Mouse (Mus musculus) gastrocnemius, postnatal 25 days (tissue): ENCODE results near the gene Gstp1. TPM values are rescaled to one million over a fixed set of nuclear protein-coding genes. Genes with fewer than 3 reads are reported as not detected.
"Not testable (repeated sequence)": the region's sequence is repeated elsewhere in the genome, so short reads cannot be mapped to it uniquely, and the experiment has no call there.

Experiments
- DNase-seq: peaks from one replicate; pipeline ENCODE4 v3.0.0; 2022
- long read RNA-seq, 2 experiments: library from polyadenylated mRNA; stranded (forward); transcript quantifications; one replicate each; pipeline ENCODE4 v2.0.0; 2021
- total RNA-seq, 2 experiments: library from RNA; stranded (reverse); gene quantifications; 1 replicate in 1 of 2; 2 replicates in 1 of 2; pipeline ENCODE4 v1.2.3; 2021

Gene Gstp1
- total RNA-seq = 100 to 1,000 TPM; 344 to 356 TPM
- long read RNA-seq, experiment 1, transcript Gstp1-201 (7 exons, 821 nt) = major isoform, 490 of 523 reads
- long read RNA-seq, experiment 1, partial matches to known transcripts = 18 of 523 reads
- long read RNA-seq, experiment 1, other reads (novel, unspliced or antisense) = 7 of 523 reads
- long read RNA-seq, experiment 2, transcript Gstp1-201 (7 exons, 821 nt) = major isoform, 408 of 415 reads
- long read RNA-seq, experiment 2, partial matches to known transcripts = 3 of 415 reads
- long read RNA-seq, experiment 2, other reads (novel, unspliced or antisense) = 4 of 415 reads

DNA sequence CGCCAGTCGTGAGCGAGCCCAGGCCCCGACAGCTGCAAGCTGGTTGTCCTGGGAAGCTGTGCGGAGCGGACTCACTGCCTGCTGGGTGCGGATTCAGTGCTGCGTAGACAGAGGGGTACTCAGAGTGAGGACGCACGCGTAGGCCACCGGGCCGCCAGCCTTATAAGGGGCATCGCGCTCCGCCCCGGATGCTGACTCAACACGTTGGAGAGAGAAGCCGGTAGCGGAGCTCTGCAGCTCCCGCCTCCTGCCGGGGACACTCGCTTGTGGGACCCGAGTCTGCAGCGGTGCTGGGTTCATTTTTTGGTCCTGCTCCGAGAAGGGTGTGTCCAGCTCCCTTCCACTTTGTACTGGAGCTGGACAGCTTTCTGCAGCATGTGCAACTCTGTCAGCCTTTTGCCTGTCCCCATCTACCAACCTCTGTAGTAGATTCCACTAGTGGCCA is at the start of gene Gstp1:
Gene Gstp1, minus strand, starts transcription at position 198 of the 445 bp plus-strand sequence.
- DNase-seq = peak; percentile 88

DNA sequence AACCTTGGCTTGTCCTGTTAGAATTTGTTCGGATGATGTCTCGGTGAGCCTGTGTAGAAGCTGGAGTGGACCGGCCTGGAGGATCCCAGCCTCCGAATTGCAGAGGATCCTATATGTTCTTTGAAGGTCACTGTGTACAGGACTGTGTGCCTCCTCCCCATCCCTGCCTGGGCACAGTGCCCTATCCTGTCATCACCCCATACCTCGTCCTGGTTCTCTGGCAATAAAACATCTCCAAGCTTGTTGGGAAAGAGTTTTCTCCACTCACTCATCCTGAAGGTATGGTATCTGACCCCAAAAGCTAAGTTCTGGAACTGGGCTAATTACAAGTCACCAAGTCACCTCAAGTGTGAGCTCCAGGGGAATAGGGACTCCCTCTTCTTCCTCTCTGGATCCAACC is 49.3 kb upstream of the Gstp1 start:
- no peak for DNase-seq

DNA sequence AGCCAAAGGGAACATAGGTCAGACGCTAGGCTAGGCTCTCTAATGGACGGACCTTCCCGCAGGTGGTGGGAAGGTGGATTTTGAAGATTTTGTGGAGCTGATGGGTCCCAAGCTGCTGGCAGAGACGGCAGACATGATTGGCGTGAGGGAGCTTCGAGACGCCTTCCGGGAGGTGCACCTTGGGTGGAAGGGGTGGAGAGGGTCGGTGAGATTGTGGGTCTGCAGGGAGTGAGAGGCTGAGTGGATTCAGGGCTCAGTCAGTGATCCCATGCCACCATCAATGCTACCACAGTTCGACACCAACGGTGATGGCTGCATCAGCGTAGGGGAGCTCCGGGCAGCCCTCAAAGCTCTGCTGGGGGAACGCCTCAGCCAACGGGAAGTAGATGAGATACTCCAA is 48.4 kb upstream of the Gstp1 start:
- no peak for DNase-seq

DNA sequence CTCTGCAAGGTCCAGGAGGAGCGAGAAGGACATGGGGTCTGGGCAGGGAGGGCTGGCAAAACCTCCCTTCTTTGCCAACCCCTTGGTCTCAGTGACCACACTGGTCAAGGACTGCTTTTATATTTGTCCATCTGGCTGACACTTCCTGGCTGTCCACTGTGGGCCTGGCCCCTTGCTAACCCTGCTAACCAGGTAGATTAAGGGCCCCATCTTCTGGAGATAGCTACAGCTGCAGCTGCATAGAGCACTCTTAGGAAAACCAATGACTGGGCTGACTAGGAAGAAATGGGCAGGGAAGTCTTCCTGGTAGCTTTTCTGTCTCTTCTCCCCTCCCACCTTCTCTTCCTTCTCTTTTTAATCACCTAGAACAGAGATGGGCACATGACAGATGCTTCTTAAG is 47.2 kb upstream of the Gstp1 start:
- DNase-seq = no peak

DNA sequence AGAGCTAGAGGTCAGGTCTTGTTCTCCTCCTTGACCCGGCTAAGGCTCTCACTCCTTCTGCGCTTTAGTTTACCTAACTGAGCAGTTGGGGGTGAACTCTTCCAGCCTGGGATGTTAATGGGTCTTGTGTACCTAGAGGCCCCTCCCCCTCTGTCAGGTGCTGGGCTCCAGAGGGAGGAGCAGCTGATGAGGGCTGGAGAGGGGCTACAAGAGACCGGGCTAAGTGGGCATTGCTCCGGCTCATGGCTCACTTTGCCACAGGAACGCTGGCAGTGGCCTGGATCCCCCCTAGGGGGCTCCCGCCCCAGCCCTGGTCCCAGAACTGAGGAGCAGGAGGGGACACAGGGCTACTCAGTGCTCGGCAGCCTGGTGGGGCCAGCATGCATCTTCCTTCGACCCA is 46.0 kb upstream of the Gstp1 start:
- DNase-seq = no peak

DNA sequence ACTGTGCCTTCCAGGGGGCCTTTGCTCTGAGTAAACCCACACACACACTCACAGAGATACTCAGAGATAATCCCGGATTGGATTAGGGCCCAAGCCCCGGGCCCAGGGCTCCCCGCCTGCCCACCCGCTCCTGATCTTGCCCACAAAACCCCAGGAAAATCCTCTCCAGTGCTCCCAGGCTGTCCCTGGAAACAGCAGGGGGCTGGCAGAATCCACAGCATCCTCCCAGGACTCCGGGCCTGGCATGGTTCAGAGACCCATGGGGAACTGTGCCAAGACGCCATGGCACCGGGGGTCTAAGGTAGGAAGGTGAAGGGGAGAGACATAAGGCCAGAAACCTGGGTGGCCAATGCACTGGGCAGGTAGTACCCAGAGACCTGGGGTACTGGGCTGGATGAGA is 45.5 kb upstream of the Gstp1 start:
- DNase-seq = no peak

DNA sequence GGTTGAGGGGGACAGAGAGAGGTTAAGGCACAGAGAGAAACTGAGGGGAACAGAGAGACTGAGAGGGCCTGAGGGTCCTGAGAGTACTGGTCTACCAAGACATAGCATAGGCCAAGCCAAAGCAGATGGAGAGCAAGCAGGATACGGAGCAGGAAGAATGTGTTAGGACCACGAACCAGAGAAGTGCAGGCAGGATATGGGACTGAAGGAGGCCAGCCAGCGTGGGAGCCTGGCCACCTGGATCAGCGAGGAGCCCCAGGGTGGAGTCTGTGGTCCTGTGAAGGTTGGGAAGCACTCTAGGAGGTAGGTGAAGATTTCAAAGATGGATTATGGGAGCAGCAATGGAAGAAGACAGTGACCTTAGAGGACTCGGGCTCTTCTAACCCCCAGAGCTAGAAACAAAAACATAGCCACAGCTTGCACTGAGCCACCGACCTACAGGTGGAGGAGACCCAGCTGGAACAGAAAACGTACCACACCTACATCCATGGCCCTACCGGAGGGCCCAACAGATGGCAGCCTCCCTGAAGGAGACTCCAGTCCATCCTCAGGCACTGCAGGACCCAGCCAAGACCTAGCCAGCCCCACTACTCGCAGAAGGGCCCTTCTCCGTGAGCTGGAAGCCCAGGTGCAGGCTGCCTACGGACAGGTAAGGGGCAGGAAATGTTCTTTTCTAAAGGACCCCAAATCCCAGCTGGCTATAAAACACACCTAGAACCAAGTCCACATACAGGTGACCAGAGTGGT is 44.6 kb upstream of the Gstp1 start:
- no peak for DNase-seq

DNA sequence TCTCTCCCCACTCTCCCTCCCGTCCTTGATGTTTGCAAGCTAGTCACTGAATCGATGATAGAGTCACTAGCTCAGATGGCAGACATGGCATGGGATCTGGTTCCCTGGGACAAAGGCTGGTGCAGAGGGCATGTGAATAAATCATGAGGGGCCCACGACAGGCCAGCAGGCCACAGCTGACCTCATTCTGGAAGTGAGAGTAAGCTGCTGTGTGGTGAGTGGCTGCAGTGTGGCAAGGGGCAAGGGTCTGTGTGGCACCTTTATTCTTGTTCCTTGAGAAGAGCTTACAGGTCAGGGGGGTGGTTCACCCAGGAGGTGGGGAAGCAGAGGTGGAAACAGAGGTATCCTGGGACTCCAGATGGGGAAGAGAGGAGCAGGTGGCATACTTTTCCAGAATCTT is 43.6 kb upstream of the Gstp1 start, which contains the start of gene Cabp2:
Gene Cabp2, plus strand, starts transcription at position 185 of the 400 bp plus-strand sequence.
- DNase-seq = no peak

DNA sequence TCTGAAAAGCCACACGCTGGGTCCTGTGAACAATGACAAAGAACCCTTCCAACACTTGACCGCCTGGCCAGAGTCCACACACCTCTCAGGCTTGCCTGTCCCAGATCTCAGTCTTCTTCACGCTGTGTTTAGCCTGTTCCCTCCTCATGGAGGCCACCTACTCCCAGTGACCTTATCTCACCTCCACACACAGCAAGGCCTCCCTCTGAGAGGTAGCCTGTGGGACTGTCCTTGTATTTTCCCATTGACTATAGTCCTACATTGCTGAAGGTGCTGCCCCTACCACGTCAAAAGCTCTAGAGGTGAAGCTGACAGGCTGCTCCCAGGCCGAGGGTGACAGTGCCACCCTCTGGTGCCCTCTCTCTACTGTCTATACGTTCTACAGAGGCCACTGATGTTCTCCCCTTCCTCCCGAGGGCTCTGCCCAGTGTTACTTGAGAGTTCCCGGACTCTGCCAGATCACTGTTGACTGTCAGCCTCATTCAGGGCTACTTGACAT is 42.8 kb upstream of the Gstp1 start:
- DNase-seq = no peak

DNA sequence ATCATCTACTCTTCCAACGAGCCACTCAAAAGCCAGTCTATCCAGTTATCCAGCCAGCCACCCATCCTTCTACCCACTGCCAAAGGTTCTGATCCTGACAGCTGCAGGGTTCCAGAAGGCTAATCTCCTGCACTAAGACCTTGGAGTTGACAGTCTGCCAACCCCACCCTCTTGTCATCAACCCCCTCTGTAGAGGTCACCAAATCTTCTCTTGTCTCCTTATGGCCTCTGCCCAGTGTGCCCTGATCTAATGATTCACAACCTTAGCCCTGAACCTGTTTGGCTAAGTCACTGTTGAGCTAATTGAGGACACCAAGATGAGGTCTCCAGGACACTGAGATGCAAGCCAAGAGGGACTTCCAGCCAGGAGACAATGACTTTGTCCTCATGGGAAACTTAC is 41.8 kb upstream of the Gstp1 start:
- DNase-seq = no peak

DNA sequence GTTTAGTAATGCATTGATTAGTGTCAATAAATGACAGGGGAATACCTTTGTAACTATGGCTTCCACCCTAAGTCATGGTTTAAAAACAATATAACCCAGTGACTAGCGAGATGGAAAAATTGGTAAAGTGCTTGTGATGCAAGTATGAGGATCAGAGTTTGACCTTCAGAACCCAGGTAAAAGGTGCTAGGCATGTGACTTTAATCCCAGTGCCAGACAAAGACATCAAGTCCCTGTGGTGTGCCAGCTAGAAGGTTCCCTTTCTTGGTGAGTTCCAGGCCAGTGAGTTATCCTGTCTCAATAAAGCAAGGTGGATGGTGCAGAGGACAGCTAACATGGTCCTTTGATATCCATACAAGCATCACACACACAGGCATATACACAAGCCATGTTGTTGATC is 37.7 kb upstream of the Gstp1 start:
- DNase-seq = no peak

DNA sequence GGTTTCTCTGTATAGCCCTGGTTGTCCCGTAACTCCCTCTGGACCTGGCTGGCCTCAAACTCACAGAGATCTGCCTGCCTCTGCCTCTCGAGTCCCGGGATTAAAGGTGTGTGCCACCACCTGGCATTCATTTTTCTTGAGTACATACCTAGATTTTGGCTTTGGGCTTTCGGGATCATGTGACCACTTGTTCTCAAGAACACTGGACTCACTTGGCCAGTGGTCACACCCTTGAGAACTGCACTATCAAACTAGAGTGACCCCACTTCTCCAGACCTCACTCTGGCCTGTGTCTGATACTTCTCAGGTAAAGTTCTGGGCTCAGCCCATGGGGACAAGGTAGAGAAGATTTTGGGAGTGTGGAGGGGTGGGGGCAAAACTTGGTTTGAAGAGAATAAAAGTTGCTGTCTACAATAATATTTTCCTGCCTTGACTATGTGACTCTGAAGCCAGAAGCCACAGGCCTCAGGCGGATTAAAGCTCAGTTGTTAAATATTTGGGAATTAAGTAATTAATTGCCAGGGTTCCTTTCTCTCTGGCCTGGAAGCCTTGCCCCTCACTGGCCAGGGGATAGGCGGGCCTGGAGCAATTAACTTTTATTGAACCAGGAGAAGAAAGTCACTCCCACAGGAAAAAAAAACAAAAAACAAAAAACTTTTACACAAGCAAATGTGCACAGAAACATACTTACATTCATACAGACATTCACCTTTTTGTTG is 35.1 kb upstream of the Gstp1 start:
- no peak for DNase-seq

DNA sequence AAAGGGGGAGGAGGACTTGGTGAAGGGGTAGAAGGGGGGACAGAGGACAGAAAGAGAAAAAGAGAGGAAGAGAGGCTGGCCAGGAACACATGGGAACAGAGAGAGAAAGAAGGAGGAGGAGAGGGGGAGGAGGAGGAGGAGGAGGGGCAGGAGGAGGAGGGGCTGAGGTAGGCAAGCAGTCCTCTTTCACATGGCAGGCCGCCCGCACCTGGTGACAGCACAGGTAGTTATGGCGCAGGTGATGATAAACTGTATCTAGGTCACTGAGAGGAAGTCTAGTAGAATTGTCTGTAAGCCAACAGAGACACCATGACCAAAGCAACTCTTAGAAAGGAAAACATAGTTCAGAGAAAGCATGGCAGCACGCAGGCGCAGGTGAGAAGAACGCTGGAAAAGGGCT is 33.6 kb upstream of the Gstp1 start:
- DNase-seq = no peak

DNA sequence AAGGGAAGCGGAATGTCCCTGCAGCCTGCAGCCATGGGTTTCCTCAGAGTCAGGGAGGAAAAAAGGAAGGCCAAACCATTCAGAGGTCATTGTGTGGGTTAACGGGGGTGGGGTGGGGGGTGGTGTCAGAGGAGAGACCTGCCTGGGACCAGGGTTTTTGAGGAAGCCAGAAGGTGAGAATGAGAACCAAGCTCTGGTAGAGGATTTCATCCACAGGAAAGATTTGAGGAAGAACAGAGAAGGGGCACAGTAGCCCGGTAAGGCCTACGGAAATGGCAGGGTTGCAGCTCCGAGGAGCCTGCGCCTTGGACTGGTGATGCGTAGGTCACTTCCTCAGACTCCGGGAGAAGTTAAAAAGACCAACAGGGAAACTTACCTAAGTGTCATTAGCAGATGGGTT is 33.0 kb upstream of the Gstp1 start:
- DNase-seq = no peak

DNA sequence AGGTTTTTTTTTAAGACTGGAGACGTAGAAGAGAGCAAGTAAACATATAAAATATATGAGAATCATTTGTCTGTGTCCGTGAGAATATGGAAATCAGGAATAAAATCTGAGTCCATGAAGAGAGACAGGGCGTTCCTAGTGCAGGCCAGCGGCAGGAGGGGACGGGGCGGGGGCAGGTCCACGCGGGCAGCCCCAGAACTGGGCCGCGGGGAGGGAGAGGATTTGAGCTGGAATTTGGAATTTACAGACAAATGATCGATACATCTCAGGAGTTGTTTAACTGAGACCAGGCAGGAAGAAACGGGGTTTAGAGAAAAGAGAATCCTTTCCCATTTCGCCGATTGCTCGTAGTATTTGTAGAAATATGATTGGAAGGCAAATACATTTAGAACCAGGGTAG is 32.5 kb upstream of the Gstp1 start:
- DNase-seq = no peak

DNA sequence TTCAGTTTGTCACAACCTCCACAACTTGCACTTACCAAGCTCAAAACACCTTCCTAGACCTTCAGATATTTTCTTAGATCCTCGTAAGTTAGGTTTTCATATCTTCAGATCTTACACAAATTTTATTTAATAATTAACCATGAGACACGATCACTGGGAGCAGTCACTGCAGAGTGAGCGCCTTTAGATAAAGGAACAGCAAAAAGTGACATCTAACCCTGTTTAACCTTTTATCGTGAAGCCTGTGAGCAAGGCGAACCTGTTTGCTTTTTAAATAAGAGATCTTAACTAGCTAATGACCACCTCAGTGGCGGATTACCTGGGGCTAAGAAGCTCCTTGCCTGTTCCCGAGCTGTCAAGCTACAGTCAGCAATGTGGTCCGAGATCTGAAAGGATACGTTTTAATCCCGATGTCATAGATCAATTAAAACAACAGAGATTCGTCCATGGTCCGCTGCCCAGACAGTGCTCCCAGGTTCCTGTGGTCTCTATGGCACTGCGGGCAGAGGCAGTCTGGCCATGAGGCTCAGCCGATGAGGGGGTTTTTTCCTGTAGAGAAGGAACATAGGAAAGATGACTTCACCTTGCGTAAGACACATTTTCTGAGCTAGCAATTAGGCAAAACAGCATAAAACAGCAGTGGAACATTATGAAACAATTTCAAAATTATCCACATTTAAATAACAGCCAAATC is 31.1 kb upstream of the Gstp1 start:
- no peak for DNase-seq

DNA sequence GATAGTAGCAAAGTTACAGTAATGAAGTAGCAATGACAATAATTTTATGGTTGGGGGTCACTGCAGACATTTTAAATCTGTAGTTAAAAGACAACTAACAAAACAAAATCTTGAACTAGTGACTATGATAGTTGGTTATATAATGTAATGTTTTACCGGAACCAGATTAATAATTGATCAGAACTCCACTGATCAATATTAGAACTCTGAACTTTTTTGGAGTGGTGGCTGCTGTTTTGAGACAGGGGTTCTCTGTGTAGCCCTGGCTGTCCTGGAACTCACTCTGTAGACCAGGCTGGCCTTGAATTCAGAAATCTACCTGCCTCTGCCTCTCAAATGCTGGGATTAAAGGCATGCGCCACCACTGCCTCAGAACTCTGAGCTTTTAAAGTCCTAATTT is 30.5 kb upstream of the Gstp1 start:
- DNase-seq = not testable (repeated sequence)

DNA sequence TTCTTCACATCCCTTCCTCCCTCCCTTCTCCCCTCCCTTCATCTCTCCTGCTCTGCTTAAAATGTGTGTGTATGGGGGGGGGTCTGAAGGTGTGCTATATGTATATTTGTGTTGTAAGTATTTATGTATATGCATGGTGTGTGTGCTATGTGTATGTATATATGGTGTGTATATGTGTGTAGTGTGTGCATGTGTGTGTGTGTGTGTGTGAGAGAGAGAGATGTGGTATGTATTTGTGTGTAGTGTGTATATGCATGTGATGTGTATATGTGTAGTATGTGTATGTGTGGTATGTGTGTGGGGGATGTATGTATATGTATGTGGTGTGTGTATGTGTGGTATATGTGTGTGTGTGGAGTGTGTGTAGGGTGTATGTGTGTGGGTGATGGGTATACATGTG is 29.1 kb upstream of the Gstp1 start:
- DNase-seq = no peak

DNA sequence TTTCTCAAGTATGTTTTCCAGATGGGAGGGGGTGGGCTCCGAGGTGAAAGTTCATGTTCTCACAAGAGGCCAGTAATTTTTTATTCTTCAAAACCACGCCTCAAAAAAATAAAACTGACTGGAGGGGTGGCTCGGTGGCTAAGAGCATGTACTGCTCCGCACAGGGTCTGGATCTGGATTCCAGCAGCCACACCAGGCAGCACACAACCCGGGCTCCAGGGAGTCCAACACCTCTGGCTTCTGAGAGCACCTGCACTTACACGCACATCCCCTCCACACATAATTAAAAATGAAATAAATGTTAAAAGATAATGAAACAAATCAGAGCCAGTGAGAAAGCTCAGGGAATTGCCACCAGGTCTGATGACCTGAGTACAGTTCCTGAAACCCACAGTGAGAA is 28.5 kb upstream of the Gstp1 start:
- DNase-seq = no peak

DNA sequence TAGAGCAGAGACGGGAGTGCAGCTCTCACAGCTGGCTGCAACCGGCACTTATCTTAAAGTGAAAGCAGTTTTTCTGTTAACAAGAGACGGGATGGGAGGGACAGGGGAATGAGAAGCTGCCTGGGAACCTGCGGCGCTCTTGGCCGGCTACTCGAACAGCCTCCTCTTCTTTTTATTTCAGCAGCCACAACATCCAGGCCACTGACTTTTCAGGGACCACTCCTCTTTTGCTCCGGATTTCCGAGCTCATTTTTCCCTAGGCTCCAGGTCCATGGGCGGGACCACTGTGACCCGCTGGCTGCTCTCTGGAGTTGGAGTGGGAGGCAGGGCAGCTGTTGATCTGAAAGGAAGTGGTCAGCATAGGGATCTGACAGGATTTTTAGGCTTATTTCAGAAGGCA is 26.7 kb upstream of the Gstp1 start:
- not testable (repeated sequence) for DNase-seq

DNA sequence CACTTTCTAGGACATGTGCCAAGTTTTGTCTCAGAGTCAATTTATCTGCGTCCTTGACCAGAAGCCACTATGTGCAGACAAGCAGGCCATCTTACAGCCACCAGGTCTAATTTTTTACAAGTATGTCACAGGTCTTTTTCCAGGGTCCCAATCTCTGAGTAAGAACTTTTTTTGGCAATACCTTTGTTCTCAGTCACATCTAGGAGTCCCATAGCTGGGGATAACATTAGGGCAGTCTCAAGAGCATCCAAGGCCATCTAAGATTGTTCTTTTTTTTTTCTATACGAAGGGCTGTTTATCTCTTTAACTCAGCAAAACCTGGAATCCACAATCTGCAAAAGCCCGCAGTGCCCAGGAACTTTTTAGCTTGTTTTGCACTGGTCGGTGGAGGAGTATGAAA is 25.6 kb upstream of the Gstp1 start:
- DNase-seq = not testable (repeated sequence)

DNA sequence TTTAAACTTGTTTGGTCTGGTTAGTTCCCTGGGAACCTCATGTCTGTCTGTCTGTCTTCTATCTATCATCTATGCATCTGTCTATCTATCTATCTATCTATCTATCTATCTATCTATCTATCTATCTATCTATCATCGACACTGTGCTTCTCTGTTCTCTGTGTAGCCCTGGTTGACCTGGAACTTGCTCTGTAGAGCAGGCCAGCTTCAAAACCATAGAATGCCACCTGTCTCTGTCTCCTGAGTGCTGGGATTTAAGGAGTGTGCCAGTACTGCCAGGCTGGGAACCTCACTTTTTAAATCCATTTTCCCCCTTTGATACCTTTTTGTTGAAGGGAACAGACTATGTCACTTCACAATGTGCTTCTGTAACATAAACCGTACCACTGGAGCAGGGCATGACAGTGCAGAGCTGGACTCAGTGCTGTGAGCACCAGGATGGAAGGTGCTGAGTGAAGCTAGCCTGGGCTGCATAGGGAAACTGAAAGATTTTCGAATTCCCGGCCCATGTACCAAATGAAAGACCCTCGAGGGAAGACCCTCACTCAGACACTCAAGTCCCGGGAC is 23.2 kb upstream of the Gstp1 start:
- no peak for DNase-seq
